Mouse (Mus musculus) frontal cortex, postnatal 36 days (tissue): ENCODE data around the gene Nphp4.

Experiments used
- DNase-seq, 2 experiments: peaks; one replicate each; pipeline ENCODE4 v3.0.0; 2022; ENCODE audit warnings: low spot score in 2 of 2

Nphp4 gene

GRCm38 (mm10) chr4:152568006-152568405, 91.5 kb downstream of the Nphp4 start:
- no peak for DNase-seq

DNA sequence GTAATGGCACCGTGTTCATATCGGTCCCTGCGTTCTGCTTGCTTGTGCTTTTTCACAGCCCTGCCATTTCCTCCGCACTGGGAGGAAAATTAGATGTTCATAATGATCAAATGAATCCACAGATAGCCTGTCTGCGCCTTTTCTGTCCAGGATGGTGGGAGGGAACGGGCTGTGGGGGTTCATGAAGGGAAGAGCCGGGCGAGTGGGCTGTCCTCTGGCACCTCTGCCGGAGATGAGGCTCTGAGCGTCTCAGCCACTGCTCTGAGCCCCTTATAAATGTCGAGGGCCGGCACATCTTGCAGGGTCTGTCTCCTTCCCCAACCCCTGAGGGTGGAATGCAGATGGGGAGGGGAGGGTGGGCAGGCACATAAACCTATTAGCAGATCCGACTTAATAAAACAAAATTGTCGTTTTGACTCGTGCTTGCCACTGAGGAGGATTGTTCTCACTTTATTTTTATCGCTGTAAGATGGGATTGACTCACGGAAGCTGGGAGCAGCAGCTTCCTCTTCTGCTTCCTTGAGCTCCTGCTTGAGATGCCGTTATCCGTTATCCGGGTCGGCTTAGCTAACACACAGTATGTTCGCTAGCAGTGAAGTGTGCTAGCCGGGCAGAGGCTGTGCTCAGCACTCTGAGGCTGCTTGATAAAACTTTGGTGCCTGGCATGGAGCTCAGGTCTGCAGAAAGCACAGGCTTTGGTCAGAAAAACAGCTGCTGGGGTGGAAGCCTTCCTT, 92.3 kb downstream of the Nphp4 start:
- DNase-seq, result no peak

DNA sequence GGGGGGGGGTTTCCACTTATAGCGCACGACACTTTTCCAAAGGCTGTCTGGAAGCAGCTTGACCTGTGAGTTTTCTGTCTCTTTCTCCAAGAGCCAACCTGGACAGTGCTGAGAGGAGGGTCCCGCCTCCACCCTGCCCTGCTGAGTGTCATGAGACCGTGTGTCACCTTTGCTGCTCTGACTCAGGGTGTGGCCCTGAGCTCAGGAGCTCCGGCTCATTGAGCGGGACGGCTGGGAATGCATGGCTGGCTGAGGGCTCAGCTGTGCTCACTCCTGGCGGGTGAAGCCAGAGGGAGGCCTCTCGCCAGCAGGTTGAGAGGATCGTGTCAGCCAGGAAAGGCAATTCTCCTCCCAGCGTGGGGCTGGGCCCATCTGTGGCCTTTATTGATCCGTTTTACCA, 97.8 kb downstream of the Nphp4 start:
- DNase-seq, result no peak

- DNase-seq, result no peak
Measured at GRCm38 (mm10) chr4:152576826-152577225, 100.3 kb downstream of the Nphp4 start.

DNA sequence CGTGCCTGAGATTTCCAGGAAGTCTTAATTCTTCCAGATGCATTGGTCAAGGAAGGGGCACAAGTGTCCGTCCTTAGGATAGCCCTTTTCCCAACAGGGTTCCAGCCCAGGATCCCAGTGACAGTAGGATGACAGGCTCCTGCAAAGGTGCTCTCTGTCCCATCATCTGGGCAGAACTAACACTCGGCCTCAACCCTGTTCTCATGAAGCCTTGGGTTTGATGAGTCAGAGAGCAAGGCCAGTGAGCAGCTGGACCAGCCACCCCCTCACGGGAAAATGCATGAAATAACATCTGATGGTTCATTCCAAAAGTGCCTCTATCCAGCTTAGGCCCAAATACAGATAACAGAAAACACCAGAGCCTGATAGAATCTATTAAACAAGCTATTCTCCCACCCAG, 103.5 kb downstream of the Nphp4 start:
- no peak for DNase-seq

GRCm38 (mm10) chr4:152582206-152582605, 105.7 kb downstream of the Nphp4 start:
- DNase-seq, result no peak

DNA sequence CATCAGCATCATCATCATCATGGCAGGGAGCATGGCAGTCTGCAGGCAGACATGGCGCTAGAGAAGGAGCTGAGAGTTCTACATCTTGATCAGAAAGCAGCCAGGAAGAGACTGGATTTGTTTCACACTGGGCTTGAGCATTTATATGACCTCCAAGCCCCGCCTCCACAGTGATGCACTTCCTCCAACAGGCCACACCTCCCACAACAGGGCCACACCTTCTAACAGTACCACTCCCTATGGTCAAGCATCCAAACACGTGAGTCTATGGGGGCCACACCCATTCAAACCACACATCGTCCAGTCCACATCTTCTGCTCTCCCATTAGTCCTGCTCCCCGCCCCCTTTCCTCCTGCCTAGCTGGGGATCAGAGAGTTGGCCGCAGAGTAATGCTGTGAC, 107.1 kb downstream of the Nphp4 start:
- DNase-seq, result no peak

DNA sequence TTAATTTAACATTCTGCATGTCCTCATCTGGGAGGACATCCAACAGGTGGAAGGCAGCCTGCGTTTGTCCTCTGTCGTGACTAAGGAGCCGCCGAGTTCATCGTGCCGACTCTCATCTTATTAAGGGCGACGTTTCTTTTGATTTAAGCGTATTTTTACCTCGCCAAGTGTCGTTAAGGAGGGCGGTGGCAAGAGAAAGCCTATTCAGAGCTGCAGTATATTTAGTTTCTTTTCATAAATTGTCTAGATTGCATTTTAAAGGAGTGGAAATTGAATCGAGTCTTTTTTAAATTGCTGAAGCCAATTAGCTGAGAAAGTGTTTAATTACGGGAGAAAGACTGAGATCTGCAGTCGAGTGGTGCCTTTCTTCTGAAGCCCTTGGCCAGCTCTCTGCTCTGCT, 109.0 kb downstream of the Nphp4 start:
- DNase-seq, result no peak

GRCm38 (mm10) chr4:152586175-152586574, 109.7 kb downstream of the Nphp4 start:
- no peak for DNase-seq

DNA sequence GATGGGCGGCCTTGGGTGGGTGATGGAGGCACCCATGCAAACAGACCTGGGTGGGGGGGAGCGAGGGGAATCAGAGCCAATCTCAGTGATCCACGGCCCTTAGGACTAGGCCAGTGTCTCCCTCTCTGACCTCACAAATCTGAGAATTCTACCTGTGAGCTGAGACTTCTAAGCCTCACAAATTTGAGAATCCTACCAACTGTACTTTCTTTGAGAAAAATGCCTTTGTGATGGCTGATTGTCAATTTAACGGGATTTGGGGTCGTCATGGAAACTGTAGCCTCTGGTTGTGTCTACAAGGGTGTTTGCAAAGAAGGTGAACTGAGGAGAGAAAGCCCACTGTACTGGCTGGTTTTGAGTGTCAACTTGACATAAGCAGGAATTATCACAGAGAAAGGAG, 127.8 kb downstream of the Nphp4 start:
- no peak for DNase-seq

DNA sequence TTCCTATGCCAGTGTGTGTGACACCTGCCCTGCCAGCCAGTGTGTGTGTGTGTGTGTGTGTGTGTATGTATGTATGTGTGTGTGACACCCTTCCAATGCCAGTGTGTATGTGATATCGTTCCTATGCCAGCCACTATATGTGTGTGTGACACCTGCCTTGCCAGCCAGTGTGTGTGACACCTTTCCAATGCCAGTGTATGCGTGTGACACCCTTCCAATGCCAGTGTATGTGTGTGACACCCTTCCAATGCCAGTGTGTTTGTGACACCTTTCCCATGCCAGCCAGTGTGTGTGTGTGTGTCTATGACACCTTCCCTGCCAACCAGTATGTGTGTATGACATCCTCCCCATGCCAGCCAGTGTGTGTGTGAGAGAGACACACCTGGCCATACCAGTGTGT, 132.7 kb downstream of the Nphp4 start:
- DNase-seq, result no peak

DNA sequence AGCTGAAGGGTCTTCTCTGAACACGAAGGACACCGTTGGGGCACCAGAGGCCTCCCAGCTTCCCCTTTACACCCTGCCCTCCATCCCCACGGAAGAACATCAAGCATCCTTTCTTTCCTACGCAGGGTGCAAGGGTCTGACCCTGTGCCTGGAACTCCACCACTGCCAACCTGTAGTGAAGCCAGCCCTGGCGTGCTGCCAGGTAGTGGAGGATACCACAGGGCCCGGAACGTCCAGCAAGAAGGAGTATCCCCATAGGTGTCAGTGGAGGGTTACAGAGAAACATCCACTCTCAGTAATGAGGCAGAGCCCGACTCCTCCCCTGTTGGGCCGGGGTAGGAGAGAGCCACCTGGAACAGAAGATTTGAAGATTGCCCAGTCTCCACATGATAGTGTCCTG, 133.5 kb downstream of the Nphp4 start:
- DNase-seq, result no peak
